Comparison of ENCODE assay signal across 14 mouse cellular contexts in genomic region chr3:56065234-56065633, GRCm38 (mm10).
"Had no signal": no experiment of that assay in that cellular context is flagged by ENCODE, and none has a peak within 500 bp of the region (broad histone marks: within the 10 kb centered on the region; RNA-seq: fewer than 3 reads in every experiment).

No protein-coding gene starts in this region.

- DNase-seq: kidney, adult 8-10 months; kidney, postnatal 10 days; kidney, postnatal 36 days; lung, adult 18-20 months; lung, postnatal 10 days; lung, postnatal 36 days; thymus, adult 18-20 months; thymus, postnatal 4 days had no signal

- H3K27ac ChIP-seq: kidney, embryonic 15.5 days; lung, embryonic 15.5 days; midbrain, embryonic 10.5 days; midbrain, embryonic 13.5 days had no signal

- H3K27me3 ChIP-seq: kidney, embryonic 15.5 days; lung, embryonic 15.5 days; megakaryocyte, embryonic 14.5 days; midbrain, embryonic 13.5 days had no signal

- H3K9me3 ChIP-seq: kidney, embryonic 15.5 days; lung, embryonic 15.5 days; megakaryocyte, embryonic 14.5 days; midbrain, embryonic 10.5 days; midbrain, embryonic 13.5 days had no signal

- ATAC-seq: intestine, postnatal 0 days; midbrain, embryonic 13.5 days had no signal

- H3K36me3 ChIP-seq: kidney, embryonic 15.5 days; lung, embryonic 15.5 days had no signal

- H3K9ac ChIP-seq: kidney, embryonic 15.5 days; lung, embryonic 15.5 days; midbrain, embryonic 13.5 days had no signal

- H3K4me2 ChIP-seq: kidney, embryonic 15.5 days; lung, embryonic 15.5 days; midbrain, embryonic 13.5 days had no signal

- H3K4me3 ChIP-seq: kidney, embryonic 15.5 days; lung, embryonic 15.5 days; megakaryocyte, embryonic 14.5 days; midbrain, embryonic 10.5 days; midbrain, embryonic 13.5 days had no signal

- H3K4me1 ChIP-seq: kidney, embryonic 15.5 days; midbrain, embryonic 10.5 days; midbrain, embryonic 13.5 days had no signal
